Mouse (Mus musculus): Measurements from ENCODE around the gene Ranbp3l. TPM values are rescaled to one million over a fixed set of nuclear protein-coding genes. Genes with fewer than 3 reads are reported as not detected.
"Not testable (repeated sequence)": the region's sequence is repeated elsewhere in the genome, so short reads cannot be mapped to it uniquely, and the experiment has no call there.

The Ranbp3l gene
- polyA plus RNA-seq, 1 experiment from 2014 or later, result 0.09 TPM

DNA sequence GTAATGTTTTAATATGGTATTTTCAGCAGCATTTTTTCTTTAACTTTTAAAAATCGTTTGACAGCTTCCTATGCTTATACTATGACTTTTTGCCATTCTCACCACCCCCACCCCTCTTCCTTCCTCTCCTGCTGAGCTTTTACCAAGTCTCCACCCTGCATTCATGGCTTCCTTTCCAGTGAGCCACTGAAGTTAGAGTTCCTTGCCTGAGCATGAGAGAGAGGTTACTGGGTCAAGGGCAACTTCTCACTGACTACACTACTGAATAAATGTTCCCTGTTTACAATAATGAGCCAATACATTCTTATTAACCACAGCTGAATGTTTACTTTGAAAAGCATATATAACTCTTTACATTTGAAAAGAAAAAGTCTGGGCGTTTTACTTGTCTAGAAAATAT is 46.8 kb downstream of the Ranbp3l start:
- no peak for TF ChIP-seq CTCF (IDR thresholded peaks at IDR 0.05; ENCODE audit: low read depth)
- DNase-seq (peak; percentile 17), ATAC-seq (ENCODE audit: insufficient read depth) (no peak)
- Histone ChIP-seq H3K36me3 (ENCODE audit: insufficient read depth) (no peaks in the 10 kb centered on the region), H3K27ac (ENCODE audit: low read depth) (0 out of 2 replicates have a peak overlapping the region, but pooled peaks have one; percentile 10), H3K4me2 (no peak overlapping the region), H3K27me3 (ENCODE audit: insufficient read depth, low read length) (no peaks in the 10 kb centered on the region), H3K4me1 (ENCODE audit: insufficient read depth) (no peaks in the 10 kb centered on the region), H3K4me3 (ENCODE audit: low read depth, low read length) (no peak overlapping the region), H3K9me3 (ENCODE audit: low read depth, low read length) (0 out of 2 replicates have a peak, but pooled peaks cover 4% of the 10 kb centered on the region), H3K9ac (no peak overlapping the region)
- WGBS, result 39% methylated on average over 2 of the region's 2 CpGs

DNA sequence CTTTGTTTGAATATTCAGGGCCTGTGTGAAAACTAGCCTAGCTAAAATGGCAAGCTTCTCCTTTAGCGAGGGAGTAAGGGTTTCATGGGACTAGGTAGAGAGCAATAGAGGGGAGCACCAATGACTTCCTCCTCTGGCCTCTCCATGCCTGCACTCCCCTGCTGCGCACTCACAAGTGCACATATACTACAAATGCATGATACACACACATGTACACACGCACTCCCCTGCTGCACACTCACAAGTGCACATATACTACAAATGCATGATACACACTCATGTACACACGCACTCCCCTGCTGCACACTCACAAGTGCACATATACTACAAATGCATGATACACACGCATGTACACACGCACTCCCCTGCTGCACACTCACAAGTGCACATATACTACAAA is 47.7 kb downstream of the Ranbp3l start:
- DNase-seq; H3K27me3 ChIP-seq (ENCODE audit: insufficient read depth, low read length); ATAC-seq (ENCODE audit: insufficient read depth); H3K4me3 ChIP-seq (ENCODE audit: low read depth, low read length); H3K9ac ChIP-seq; H3K4me2 ChIP-seq; H3K4me1 ChIP-seq (ENCODE audit: insufficient read depth); H3K9me3 ChIP-seq (ENCODE audit: low read depth, low read length); H3K27ac ChIP-seq (ENCODE audit: low read depth); H3K36me3 ChIP-seq (ENCODE audit: insufficient read depth): not testable (repeated sequence)
- WGBS, result 86% methylated on average over 6 of the region's 6 CpGs

DNA sequence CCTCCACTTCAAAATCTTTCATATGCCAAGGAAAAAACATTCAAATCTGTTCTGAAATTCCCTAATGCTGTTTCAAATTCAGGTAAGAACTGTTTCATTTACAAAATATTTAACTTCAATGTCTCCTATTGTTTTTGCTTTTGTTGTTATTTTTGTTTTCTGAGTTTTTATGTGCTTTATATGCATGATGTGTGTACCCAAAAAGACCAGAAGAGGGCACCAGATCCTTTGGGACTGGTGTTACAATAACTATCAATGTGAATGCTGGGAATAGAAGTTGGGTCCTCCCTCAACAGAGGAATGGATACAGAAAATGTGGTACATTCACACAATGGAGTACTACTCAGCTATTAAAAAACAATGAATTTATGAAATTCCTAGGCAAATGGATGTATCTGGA is 88.0 kb downstream of the Ranbp3l start:
- ATAC-seq (ENCODE audit: insufficient read depth) (no peak), DNase-seq (no peak)
- Histone ChIP-seq H3K27me3 (ENCODE audit: insufficient read depth, low read length) (no peaks in the 10 kb centered on the region), H3K9ac (no peak overlapping the region), H3K27ac (ENCODE audit: low read depth) (no peak overlapping the region), H3K4me1 (ENCODE audit: insufficient read depth) (no peaks in the 10 kb centered on the region), H3K4me3 (ENCODE audit: low read depth, low read length) (no peak overlapping the region), H3K9me3 (ENCODE audit: low read depth, low read length) (no peaks in the 10 kb centered on the region), H3K4me2 (no peak overlapping the region), H3K36me3 (ENCODE audit: insufficient read depth) (no peaks in the 10 kb centered on the region)
- peak; percentile 38 for TF ChIP-seq CTCF (IDR thresholded peaks at IDR 0.05; ENCODE audit: low read depth)

DNA sequence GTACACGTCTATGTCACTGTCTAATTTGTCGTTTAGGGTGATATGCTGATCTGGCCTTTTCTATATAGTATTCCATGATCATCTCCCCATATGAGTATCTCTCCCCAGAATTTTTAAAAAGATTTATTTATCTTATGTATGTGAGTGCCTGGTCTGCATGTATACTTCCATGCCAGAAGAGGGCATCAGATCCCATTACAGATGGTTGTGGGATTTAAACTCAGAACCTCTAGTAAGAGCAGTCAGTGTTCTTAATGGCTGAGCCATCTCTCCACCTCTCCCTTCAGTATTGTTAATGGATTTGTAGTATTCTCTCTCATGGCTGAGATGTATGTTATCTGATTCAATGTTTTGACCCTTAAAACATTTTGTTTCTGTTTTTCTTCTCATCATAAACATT is 92.1 kb downstream of the Ranbp3l start:
- Histone ChIP-seq H3K9me3 (ENCODE audit: low read depth, low read length) (no peaks in the 10 kb centered on the region), H3K36me3 (ENCODE audit: insufficient read depth) (no peaks in the 10 kb centered on the region), H3K27ac (ENCODE audit: low read depth) (no peak overlapping the region), H3K4me2 (no peak overlapping the region), H3K9ac (no peak overlapping the region), H3K4me1 (ENCODE audit: insufficient read depth) (no peaks in the 10 kb centered on the region), H3K27me3 (ENCODE audit: insufficient read depth, low read length) (no peaks in the 10 kb centered on the region), H3K4me3 (ENCODE audit: low read depth, low read length) (no peak overlapping the region)
- TF ChIP-seq CTCF (IDR thresholded peaks at IDR 0.05; ENCODE audit: low read depth), result 0 out of 2 replicates have a peak, but pooled peaks have one; percentile 17
- no peak for DNase-seq
- no peak for ATAC-seq (ENCODE audit: insufficient read depth)
- WGBS, result 80% methylated on average over 2 of the region's 2 CpGs

DNA sequence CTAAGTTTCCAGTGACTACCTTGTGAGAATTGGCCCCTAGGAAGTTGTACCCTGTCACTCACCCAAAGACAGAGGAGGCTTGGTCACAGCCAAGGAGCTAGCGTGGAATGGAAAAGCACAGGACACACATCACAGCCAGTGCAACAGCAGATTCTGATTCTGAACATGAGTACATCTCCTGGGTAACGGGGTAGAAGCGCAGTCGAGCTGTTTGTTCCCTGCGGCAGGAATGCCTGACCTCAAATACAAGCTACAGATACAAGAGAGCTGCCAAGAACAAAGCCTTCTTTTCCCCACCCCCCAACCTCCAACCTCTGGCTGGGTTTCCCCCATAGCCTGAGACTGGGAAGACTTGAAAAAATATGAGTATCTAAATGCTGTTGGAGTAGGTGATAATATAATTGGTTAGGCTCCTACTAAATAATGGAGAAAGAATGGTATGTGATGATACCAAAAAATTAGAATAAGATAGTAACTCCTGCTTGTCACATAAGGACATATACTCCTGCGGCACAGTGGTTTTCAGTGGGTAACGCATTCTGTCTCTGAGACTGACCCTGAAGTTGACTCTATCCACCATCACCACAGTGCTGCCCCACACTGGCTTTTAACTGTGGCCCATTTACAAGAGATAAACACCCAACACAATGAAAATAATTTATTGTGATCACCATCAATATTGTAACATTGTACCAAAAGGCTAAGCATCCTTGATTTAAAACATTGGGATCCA is 93.6 kb downstream of the Ranbp3l start:
- ATAC-seq (ENCODE audit: insufficient read depth) (no peak), DNase-seq (no peak)
- H3K4me1 ChIP-seq (ENCODE audit: insufficient read depth), result no peaks in the 10 kb centered on the region
- H3K36me3 ChIP-seq (ENCODE audit: insufficient read depth), result no peaks in the 10 kb centered on the region
- WGBS, result 62% methylated on average over 7 of the region's 7 CpGs
- no peak overlapping the region for H3K27ac ChIP-seq (ENCODE audit: low read depth)
- TF ChIP-seq CTCF (IDR thresholded peaks at IDR 0.05; ENCODE audit: low read depth), result no peak
- no peak overlapping the region for H3K4me2 ChIP-seq
- H3K4me3 ChIP-seq (ENCODE audit: low read depth, low read length), result no peak overlapping the region
- H3K9me3 ChIP-seq (ENCODE audit: low read depth, low read length), result no peaks in the 10 kb centered on the region
- H3K27me3 ChIP-seq (ENCODE audit: insufficient read depth, low read length), result no peaks in the 10 kb centered on the region
- no peak overlapping the region for H3K9ac ChIP-seq

DNA sequence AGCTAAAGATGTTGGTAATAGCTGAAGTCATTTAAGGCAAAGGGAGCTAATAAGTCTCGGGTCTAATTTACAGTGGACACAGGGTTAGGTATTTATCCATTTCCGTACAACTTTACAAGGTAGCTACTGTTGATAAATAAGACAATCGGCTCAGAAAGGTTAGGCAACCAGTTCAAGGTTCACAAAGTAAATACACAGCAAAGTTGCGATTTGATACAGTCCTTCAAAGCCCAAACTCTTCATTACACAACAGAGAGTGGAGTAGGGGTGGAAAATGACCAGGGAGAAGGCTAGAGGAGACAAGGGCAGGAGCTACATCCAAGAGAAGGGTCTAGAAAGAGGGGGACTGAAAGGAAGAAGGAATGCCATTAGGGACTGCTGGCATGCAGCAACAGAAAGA is 101.1 kb downstream of the Ranbp3l start:
- no peak for TF ChIP-seq CTCF (IDR thresholded peaks at IDR 0.05; ENCODE audit: low read depth)
- H3K4me3 ChIP-seq (ENCODE audit: low read depth, low read length), result no peak overlapping the region
- no peak for DNase-seq
- H3K4me1 ChIP-seq (ENCODE audit: insufficient read depth), result peaks cover 5% of the 10 kb centered on the region; the same call in 1 of the 2 replicates
- H3K27me3 ChIP-seq (ENCODE audit: insufficient read depth, low read length), result no peaks in the 10 kb centered on the region
- H3K9ac ChIP-seq, result no peak overlapping the region
- WGBS, result 65% methylated on average over 4 of the region's 4 CpGs
- H3K4me2 ChIP-seq, result no peak overlapping the region
- no peak for ATAC-seq (ENCODE audit: insufficient read depth)
- H3K36me3 ChIP-seq (ENCODE audit: insufficient read depth), result no peaks in the 10 kb centered on the region
- H3K27ac ChIP-seq (ENCODE audit: low read depth), result no peak overlapping the region
- no peaks in the 10 kb centered on the region for H3K9me3 ChIP-seq (ENCODE audit: low read depth, low read length)

DNA sequence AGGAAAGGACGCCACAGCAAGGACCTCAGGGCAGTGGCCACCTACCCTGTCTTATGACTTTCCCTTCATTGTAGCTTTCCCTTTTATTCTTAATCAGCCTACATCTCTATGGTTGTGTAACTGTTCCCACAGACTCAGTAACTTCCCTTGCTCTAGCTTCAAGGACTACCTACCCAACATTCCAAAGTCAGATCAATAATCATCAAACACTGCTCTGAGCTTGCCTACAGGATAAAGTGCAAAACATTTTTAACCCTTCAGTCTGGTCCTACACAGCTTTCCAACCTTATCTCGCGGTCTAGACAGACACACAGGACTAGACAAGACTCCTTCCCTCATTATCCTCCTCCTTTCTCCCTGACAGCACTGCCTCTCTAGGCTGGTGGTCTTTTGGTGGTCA is 102.6 kb downstream of the Ranbp3l start:
- DNase-seq (peak; percentile 38), ATAC-seq (ENCODE audit: insufficient read depth) (peak; percentile 26; the same call in 1 of the 2 replicates)
- H3K9me3 ChIP-seq (ENCODE audit: low read depth, low read length), result no peaks in the 10 kb centered on the region
- WGBS, result 4% methylated on average over 3 of the region's 3 CpGs
- H3K27me3 ChIP-seq (ENCODE audit: insufficient read depth, low read length), result no peaks in the 10 kb centered on the region
- no peaks in the 10 kb centered on the region for H3K36me3 ChIP-seq (ENCODE audit: insufficient read depth)
- H3K4me2 ChIP-seq, result peak overlapping the region; percentile 62
- peak overlapping the region; percentile 79 for H3K9ac ChIP-seq
- peak overlapping the region; percentile 90 for H3K4me3 ChIP-seq (ENCODE audit: low read depth, low read length)
- H3K4me1 ChIP-seq (ENCODE audit: insufficient read depth), result peaks cover 15% of the 10 kb centered on the region
- no peak for TF ChIP-seq CTCF (IDR thresholded peaks at IDR 0.05; ENCODE audit: low read depth)
- H3K27ac ChIP-seq (ENCODE audit: low read depth), result peak overlapping the region; percentile 97

All from lung, embryonic 14.5 days (tissue).